Mouse (Mus musculus) CD4-positive, CD25-positive, alpha-beta regulatory T cell, adult 2 months (primary cell): ENCODE data around the gene Otud7b.

Experiments used
- DNase-seq: peaks from one replicate; pipeline ENCODE4 v3.0.0-alpha.2; 2012; ENCODE audit warnings: low read depth, low spot score

The Otud7b gene

DNA sequence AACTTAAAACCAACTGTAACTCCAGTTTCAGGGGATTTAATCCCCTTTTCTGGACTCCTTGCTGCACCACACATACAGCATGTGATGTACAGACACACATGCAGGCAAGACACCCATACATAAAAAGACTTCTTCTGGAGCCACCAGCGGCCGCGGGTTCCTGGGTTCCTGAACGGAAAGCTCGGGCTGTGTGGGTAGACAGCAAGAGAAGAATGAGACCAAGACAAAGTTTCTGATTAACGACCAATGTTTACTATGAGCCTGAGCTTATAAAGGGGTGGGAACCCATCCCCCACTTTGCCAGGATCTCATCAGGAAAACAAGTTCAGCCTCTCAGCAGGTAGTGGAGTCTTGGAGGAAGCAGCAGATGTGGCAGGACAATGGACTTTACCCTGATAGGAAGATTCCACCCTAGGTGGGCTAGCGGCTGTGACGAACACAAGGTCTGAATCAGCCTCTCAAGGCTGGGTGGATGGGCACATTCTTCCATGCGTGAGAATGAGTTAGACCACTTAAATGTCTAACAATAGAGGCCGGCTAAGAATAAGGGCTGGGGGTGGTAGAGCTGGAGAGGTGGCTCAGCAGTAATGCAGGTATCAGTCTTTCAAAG, 20.1 kb upstream of the Otud7b start:
- DNase-seq, result no peak

GRCm38 (mm10) chr3:96087219-96087618, 17.1 kb upstream of the Otud7b start:
- no peak for DNase-seq

- DNase-seq, result no peak
These were observed 16.5 kb upstream of the Otud7b start for GRCm38 (mm10) chr3:96087801-96088200.

- DNase-seq, result peak; percentile 55
These were observed 14.3 kb upstream of the Otud7b start for GRCm38 (mm10) chr3:96089882-96090489.

- DNase-seq, result peak; percentile 22
These were observed 13.2 kb upstream of the Otud7b start for GRCm38 (mm10) chr3:96091146-96091545.

GRCm38 (mm10) chr3:96091966-96092365, 12.4 kb upstream of the Otud7b start:
- no peak for DNase-seq

GRCm38 (mm10) chr3:96093509-96093908, 10.8 kb upstream of the Otud7b start:
- DNase-seq, result peak; percentile 36

DNA sequence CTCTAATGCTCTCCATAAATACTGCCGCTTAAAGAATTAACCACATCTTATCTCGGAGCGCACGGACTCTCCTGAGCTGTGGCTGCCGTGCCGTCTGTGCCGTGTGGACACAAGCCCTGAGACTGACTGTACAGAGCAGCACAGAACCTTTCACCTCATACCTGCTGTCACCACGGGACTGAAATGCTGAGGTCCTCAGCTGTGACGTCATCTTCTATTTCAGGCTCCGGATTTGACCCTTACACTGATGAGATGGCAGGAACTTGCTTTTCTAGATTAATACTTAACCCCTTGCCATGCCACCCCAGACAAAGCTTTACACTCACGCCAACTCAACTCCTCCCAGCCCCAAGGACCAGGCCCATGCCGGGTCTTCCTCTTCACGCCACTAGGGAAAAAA, 10.1 kb upstream of the Otud7b start:
- no peak for DNase-seq

DNA sequence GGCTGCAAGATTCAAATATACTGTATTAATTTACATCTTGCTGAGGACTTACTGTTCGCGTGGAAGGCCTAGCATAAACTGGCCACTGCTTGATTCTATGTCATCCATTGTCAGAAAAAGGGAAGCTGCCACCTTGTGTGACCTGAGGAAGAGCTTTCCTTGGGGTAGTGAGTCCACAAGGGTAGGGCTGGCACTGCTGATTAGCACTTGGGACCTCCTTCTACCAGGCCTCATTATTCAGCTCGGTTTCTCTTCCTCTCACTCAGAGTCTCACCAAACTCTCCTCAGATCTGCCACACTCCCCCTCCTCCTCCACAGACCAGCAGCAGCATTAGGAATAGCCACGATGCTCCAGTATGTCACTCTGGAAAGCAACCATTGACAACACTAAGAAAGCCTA, 6.2 kb upstream of the Otud7b start:
- DNase-seq, result no peak

DNA sequence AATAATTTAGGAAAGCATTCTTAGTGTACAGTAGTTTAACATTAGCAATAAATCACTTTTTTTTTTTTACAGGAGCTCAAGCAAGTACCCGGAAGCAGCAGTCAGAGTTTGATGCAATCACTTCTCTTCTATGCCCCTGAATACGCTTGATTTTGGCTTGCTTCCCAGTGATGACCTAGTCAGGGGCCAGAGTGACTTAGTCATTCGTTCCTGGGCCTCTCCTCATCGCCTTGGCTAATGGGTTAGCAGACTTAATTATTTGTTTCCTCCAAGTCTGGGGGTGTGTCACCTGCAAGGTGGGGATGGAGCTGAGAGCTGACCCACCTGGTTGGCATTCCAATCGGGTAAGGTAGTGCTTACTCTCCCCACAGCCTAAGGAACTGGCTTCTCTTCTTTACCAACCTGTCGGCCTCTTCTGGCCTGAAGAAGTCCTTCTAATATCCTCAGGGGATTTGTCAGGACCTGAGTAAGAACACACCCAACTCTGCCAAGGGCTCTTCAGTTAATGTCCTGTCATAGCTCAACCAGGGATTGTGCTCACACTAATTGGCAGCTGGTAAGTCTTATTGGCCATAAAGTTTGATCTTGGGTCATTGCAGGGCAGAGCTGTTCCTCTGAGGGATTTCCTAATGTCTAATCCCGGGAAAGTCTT, 5.6 kb upstream of the Otud7b start:
- no peak for DNase-seq

- peak; percentile 85 for DNase-seq
These were observed 2.0 kb upstream of the Otud7b start for GRCm38 (mm10) chr3:96102100-96102872.

DNA sequence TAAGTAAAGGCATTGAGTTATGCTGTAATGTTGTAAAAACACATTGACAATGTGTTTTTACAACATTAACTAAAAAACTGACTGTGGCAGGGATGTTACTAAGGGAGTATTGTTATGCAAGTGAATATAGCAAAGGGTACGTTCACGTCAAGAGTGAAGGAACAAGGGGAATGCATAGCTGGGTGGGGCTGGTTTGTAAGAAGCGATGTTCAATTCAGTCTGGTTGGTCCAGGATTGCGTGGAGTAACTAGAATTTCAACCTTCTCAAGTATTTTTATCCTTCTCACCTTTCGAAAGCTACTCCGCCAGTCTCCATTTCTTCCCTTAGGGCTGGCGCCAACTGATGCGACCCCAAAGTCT, 446 bp upstream of the Otud7b start:
- no peak for DNase-seq

GRCm38 (mm10) chr3:96105232-96105747, 963 bp downstream of the Otud7b start:
- peak; percentile 46 for DNase-seq

DNA sequence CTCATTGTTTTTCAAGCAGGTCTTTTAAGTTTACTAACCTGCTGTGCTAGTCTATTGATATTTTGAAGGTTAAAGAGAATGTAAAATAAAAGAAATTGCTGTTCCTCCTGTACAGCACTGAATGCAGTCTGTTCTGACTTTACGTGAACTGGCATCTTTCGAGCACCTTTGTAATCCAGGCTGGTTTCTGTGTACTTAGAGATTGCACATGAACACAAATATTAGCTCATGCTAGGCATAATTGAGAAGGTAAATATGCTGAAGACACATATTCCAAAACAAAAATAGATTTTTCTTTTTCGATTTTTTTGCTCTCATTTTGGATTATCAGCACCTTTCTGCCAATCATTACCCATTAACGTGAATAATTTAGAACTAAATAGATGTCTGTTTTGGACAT, 1.8 kb downstream of the Otud7b start:
- DNase-seq, result no peak

GRCm38 (mm10) chr3:96108315-96108714, 4.0 kb downstream of the Otud7b start:
- DNase-seq, result no peak

DNA sequence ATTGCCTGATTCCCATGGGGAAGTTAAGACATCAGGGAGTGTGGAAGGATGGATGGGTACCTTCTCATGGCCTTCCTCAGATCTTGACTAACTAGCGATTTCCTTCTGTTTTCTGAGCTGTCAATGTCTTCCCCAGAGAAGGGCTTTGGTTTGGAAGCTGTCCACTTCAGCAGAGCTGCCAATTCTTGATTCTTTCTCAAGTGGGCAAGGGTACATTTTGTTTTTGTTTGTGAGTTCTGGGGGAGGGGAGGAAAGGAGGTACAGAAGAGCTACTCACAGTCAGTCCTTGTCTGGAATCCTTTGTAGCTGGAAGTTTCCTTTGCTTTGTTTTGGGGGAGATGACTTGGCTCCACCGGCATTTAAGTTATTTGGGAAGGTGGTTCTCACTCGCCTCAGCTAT, 8.9 kb downstream of the Otud7b start:
- DNase-seq, result no peak

GRCm38 (mm10) chr3:96118142-96118541, 13.8 kb downstream of the Otud7b start:
- DNase-seq, result no peak

- no peak for DNase-seq
These were observed 14.4 kb downstream of the Otud7b start for GRCm38 (mm10) chr3:96118702-96119101.

DNA sequence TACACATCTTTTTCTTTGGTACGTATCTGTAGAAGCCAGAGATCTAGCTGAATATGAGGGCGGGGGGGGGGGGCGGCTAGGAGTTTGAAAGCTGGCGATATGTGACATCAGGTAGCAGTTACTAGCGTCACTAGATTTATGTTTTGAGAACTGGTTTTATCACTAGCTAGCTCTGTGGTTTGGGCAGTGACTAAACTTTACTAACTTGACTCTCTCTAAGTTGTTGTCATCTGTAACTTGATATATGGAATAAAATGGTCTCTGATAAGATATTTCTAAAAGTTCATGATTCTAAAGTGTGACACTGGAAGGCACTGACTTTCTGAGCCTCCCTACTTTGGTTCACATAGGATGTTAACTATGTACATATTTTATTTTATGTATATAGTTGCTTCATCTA, 19.9 kb downstream of the Otud7b start:
- no peak for DNase-seq

DNA sequence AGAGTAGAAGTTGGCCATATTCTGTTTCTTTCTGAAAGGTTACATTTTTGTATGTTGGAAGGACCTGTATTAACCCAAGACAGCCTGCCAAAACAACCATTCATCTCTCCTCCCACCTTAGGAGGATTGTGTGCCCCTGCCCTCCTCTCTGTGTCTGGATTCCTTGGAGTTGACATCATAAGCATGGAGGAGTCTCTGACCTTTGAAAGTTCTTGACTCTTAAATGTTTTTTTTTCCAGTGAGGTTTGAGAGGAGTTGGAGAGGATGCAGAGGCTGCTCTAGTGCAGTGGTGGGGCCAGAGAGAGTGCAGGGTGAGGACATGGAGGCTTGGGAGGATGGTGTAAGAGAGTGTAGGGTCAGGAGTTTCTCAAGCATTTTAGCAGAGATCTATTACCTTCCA, 23.8 kb downstream of the Otud7b start:
- DNase-seq, result no peak

DNA sequence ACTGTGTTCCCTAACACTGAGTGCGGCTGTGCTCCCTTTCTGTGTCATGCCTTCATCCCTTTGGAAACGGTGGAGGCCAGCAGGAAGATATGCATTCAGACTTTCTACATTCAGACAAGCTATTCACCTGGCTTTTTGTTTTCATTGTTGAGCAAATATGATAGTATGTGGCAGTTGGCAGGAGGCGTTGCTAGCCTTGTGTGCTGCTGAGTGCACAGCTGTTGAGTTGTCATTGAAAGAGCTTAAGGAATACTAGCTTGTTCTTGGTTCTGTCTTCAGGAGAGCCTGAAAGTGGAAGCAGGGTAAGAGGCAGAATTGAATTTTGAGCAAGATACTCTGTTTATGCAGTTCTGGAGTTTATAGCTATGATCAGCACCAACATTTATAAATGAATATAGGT, 28.2 kb downstream of the Otud7b start:
- DNase-seq, result no peak

DNA sequence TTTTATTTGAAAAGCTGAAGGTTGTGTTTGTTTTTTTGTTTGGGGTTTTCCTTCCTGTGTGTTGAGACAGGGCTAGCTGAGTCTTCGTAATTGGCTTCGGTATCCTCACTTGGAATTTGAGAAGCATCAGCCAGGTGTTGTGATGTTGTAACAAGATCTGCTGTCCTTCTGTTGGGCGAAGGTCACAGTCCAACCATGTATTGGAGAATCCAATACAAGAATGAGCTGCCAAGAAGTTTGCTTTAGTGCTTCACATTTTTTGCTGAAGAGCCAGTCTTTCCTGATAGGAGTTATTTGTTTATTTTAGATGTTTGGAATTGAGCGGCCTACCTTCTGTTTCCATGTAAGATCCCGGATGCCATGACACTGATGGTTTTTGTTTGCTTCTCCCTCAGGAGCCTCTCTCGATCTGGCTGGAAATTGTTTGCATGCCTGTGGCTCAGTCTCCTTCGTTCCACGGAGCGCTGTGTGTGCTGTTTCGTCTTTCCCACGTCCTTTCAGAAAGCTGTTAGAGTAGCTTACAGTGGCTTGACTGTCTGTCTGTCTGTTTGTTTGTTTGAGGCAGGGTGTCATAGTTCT, 29.1 kb downstream of the Otud7b start:
- DNase-seq, result no peak
